Mouse (Mus musculus) midbrain, embryonic 11.5 days (tissue): ENCODE data around the gene Hs2st1. TPM values are rescaled to one million over a fixed set of nuclear protein-coding genes. Genes with fewer than 3 reads are reported as not detected.

ENCODE experiments used
- ATAC-seq: fragments of 200-750 bp; cut with Nextera tagmentation; 2 replicates; pipeline ENCODE4 v1.8.0; 2017; ENCODE audit warnings: moderate TSS enrichment, moderate library complexity; ENCODE audit not compliant: low FRiP score
- DNase-seq: peaks from one replicate; pipeline ENCODE4 v3.0.0; 2015; ENCODE audit warnings: low spot score; ENCODE audit errors: missing footprints
- H3K27ac ChIP-seq: fragments of 300-500 bp; sonication (generic); 2 replicates; pipeline ENCODE4 v1.5.1; 2014; ENCODE audit warnings: low read depth, low read length
- H3K27me3 ChIP-seq: fragments of 300-500 bp; sonication (generic); 2 replicates; pipeline ENCODE4 v1.6.1; 2014; ENCODE audit warnings: mild to moderate bottlenecking, low read length, moderate library complexity, mixed read lengths; ENCODE audit not compliant: control insufficient read depth, insufficient read depth
- H3K36me3 ChIP-seq: fragments of 300-500 bp; sonication (generic); 2 replicates; pipeline ENCODE4 v1.6.1; 2014; ENCODE audit warnings: mild to moderate bottlenecking, low read length, moderate library complexity, mixed read lengths; ENCODE audit not compliant: control insufficient read depth, insufficient read depth
- H3K4me1 ChIP-seq: fragments of 300-500 bp; sonication (generic); 2 replicates; pipeline ENCODE4 v1.6.1; 2014; ENCODE audit warnings: low read length; ENCODE audit not compliant: control insufficient read depth, insufficient read depth
- H3K4me2 ChIP-seq: fragments of 300-500 bp; sonication (generic); 2 replicates; pipeline ENCODE4 v1.6.1; 2014; ENCODE audit warnings: mild to moderate bottlenecking, moderate library complexity
- H3K4me3 ChIP-seq: fragments of 300-500 bp; sonication (generic); 2 replicates; pipeline ENCODE4 v1.5.1; 2014; ENCODE audit warnings: low read depth, low read length
- H3K9ac ChIP-seq: fragments of 300-500 bp; sonication (generic); 2 replicates; pipeline ENCODE4 v1.6.1; 2014; ENCODE audit warnings: low read length
- H3K9me3 ChIP-seq: fragments of 300-500 bp; sonication (generic); 2 replicates; pipeline ENCODE4 v1.6.1; 2016; ENCODE audit warnings: low read length; ENCODE audit not compliant: control insufficient read depth
- WGBS: fragments of 180-500 bp; shearing (Covaris S2); extraction: QIAGEN DNeasy Blood & Tissue Kit; methylation state at CpG from one replicate; pipeline ENCODE4 v1.1.7; 2014; 5-methylcytosine and 5-hydroxymethylcytosine counted together
- polyA plus RNA-seq: library from polyadenylated mRNA; unstranded; fragments of >200 nt; fragmentation: Nextera tagmentation; extraction: Ambion mirVana; gene quantifications from 2 replicates; pipeline ENCODE4 v1.2.1, GENCODE M21; 2014

The Hs2st1 gene
- 16.5 and 16.9 TPM in 2 replicates for polyA plus RNA-seq

DNA sequence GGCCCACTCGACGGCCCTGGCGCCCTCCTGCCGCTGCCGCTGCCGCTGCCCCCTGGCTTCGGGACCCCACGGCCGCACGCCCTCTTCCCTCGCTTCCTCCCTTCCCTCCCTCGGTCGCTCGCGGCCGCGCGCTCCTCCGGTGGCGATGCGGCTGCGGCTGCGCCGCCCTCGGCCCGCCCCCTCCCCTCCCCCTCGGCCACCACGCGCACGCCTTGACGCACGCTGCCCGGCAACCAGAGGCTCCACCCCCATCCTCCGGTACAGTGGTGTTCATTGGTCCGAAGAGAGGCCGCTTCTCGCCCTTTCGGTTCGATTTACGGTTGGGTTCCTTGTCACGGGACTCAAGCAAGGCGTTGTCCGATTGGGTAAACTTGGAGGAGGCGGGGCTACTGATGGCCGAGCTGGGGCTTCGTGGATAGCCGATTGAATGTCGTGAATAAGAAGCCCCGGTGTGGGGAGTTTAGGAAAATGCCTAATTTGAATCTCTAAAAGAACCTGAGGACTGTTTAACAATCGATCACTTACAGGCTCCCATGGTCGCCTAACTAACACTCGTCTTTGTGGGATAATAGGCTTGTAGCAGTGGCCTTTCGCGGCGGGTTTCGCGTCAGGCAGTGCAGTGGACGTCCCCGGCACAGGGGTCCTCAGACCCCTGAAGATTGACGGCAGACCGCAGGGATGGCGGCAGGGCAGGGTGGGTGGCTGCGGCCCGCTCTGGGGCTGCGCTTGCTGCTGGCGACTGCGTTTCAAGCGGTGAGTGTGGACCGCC lies at the start of gene Hs2st1, which contains the start of gene Selenof:
Gene Hs2st1, minus strand, starts transcription at position 135 of the 769 bp plus-strand sequence.
Gene Selenof, plus strand, starts transcription at position 258 of the 769 bp plus-strand sequence.
- Histone ChIP-seq H3K27ac (peak within 1 kb of the TSS; percentile 90), H3K27me3 (no peaks in the 10 kb centered on the region), H3K9ac (peak within 1 kb of the TSS; percentile 90), H3K4me3 (peak within 1 kb of the TSS; percentile 74), H3K36me3 (no peaks in the 10 kb centered on the region), H3K4me2 (peak within 1 kb of the TSS; percentile 94), H3K4me1 (peaks cover 16% of the 10 kb centered on the region), H3K9me3 (no peaks in the 10 kb centered on the region)
- WGBS, result under 1% methylated on average over 63 of the region's 69 CpGs
- ATAC-seq (peak; percentile 98), DNase-seq (peak; percentile 99)

GRCm38 (mm10) chr3:144617633-144618180 lies 47.7 kb upstream of the Hs2st1 start:
- DNase-seq (no peak), ATAC-seq (no peak)
- no peaks in the 10 kb centered on the region; the same call in 1 of the 2 replicates for H3K9me3 ChIP-seq
- H3K27me3 ChIP-seq, result no peaks in the 10 kb centered on the region
- WGBS, result 91% methylated on average over 10 of the region's 10 CpGs
- H3K4me2 ChIP-seq, result no peak overlapping the region
- no peak overlapping the region for H3K9ac ChIP-seq
- no peaks in the 10 kb centered on the region for H3K36me3 ChIP-seq
- H3K4me1 ChIP-seq, result no peaks in the 10 kb centered on the region
- H3K4me3 ChIP-seq, result no peak overlapping the region
- H3K27ac ChIP-seq, result no peak overlapping the region

- H3K9ac ChIP-seq, result no peak overlapping the region
- peak; percentile 97 for ATAC-seq
- no peak overlapping the region for H3K4me3 ChIP-seq
- no peaks in the 10 kb centered on the region; the same call in 1 of the 2 replicates for H3K9me3 ChIP-seq
- DNase-seq, result peak; percentile 97
- H3K36me3 ChIP-seq, result no peaks in the 10 kb centered on the region
- no peaks in the 10 kb centered on the region for H3K27me3 ChIP-seq
- 60% methylated on average over 8 of the region's 8 CpGs for WGBS
- no peak overlapping the region for H3K27ac ChIP-seq
- no peak overlapping the region for H3K4me2 ChIP-seq
- no peaks in the 10 kb centered on the region for H3K4me1 ChIP-seq
Measured at GRCm38 (mm10) chr3:144616654-144617425, 46.9 kb upstream of the Hs2st1 start.

DNA sequence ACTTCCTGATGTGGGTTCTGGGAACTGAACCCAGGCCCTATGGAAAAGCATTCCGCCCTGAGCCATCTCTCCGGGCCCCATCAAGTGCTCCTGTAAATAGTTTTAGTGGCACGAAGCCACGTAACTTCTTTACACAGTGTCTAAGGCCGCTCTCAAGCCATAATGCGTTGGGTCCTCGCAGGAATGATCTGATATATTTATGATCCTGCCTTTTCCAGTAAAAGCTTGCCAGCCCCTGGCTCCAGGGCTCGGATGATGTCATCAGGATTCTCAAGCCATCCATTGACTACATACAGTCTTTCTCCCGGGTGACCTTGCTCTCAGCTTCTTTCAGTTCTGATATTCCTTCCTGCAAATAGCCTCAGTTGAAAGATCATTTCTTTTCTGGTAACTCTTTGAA lies 45.5 kb upstream of the Hs2st1 start:
- H3K27me3 ChIP-seq, result no peaks in the 10 kb centered on the region
- H3K4me2 ChIP-seq, result no peak overlapping the region
- H3K4me3 ChIP-seq, result no peak overlapping the region
- 95% methylated on average over 9 of the region's 9 CpGs for WGBS
- no peak for ATAC-seq
- H3K9ac ChIP-seq, result no peak overlapping the region
- H3K4me1 ChIP-seq, result no peaks in the 10 kb centered on the region
- no peaks in the 10 kb centered on the region; the same call in 1 of the 2 replicates for H3K9me3 ChIP-seq
- no peaks in the 10 kb centered on the region for H3K36me3 ChIP-seq
- DNase-seq, result peak; percentile 31
- H3K27ac ChIP-seq, result no peak overlapping the region

- Histone ChIP-seq H3K9me3 (no peaks in the 10 kb centered on the region; the same call in 1 of the 2 replicates), H3K4me3 (no peak overlapping the region), H3K9ac (no peak overlapping the region), H3K36me3 (no peaks in the 10 kb centered on the region), H3K27ac (no peak overlapping the region), H3K4me1 (no peaks in the 10 kb centered on the region), H3K4me2 (no peak overlapping the region), H3K27me3 (no peaks in the 10 kb centered on the region)
- DNase-seq, result peak; percentile 80
- no peak for ATAC-seq
- 82% methylated on average over 10 of the region's 10 CpGs for WGBS
Measured at GRCm38 (mm10) chr3:144614698-144615097, 44.7 kb upstream of the Hs2st1 start.

DNA sequence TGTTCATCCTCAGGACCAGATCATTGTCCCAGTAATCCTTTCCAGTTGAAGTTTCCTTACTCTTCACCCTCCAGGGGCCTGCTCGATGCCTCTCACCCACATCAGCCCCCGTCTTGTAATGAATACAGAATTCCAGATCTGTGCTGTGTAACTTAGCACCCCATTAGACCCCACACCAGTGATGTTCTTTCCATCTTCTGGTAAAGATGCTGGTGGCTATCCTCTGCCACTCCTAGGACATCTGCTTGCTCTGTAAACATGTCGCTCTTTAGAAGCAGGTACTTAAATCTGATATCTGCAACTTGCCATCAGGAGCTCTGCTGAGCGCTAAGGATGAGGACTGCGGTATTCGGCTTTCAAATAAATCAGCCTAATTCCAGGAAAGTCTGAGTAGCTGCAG lies 44.3 kb upstream of the Hs2st1 start:
- DNase-seq (peak; percentile 45), ATAC-seq (no peak)
- Histone ChIP-seq H3K4me3 (no peak overlapping the region), H3K9me3 (no peaks in the 10 kb centered on the region; the same call in 1 of the 2 replicates), H3K4me2 (no peak overlapping the region), H3K4me1 (no peaks in the 10 kb centered on the region), H3K36me3 (no peaks in the 10 kb centered on the region), H3K27me3 (no peaks in the 10 kb centered on the region), H3K9ac (no peak overlapping the region), H3K27ac (no peak overlapping the region)
- 87% methylated on average over 6 of the region's 6 CpGs for WGBS

- H3K36me3 ChIP-seq, result no peaks in the 10 kb centered on the region
- no peaks in the 10 kb centered on the region for H3K4me1 ChIP-seq
- H3K27ac ChIP-seq, result no peak overlapping the region
- no peak overlapping the region for H3K9ac ChIP-seq
- no peaks in the 10 kb centered on the region for H3K27me3 ChIP-seq
- WGBS, result 82% methylated on average over 6 of the region's 6 CpGs
- no peaks in the 10 kb centered on the region for H3K9me3 ChIP-seq
- no peak overlapping the region for H3K4me2 ChIP-seq
- H3K4me3 ChIP-seq, result no peak overlapping the region
- ATAC-seq (no peak), DNase-seq (peak; percentile 76)
Measured at GRCm38 (mm10) chr3:144612382-144612781, 42.4 kb upstream of the Hs2st1 start.

DNA sequence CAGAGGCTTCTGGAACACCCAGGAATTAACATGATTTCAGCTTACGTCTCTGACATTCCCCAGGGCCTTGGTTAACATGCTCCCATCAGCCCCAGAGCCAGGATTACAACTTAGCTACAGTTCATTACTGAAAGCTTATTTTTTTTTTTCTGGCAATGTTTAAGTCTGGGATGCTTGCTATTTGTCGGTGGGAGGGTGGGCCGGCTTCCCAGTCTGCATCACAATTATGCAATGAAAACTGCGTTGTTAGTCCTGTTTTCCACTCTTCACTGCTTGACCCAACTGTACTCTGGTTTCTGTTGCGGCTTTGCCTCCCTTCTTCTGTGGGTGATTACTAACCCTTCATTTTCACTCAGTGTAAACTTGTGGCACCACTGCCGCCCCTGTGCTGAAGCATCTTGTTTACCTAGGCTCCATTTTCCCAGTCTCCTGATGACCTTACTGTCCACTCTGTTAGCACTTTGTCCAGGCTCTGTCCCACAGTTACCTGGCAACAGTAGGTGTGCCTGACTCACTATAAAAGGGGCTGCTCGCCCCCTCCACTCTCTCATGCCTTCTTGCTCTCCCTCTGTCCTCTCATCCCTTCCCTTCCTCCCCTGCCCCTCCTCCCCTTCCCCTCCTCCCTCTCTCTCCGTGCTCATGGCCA lies 41.8 kb upstream of the Hs2st1 start:
- H3K27ac ChIP-seq, result no peak overlapping the region
- DNase-seq (peak; percentile 64), ATAC-seq (0 out of 2 replicates have a peak, but pooled peaks have one; percentile 17)
- H3K9ac ChIP-seq, result no peak overlapping the region
- no peaks in the 10 kb centered on the region for H3K9me3 ChIP-seq
- no peak overlapping the region for H3K4me3 ChIP-seq
- no peak overlapping the region for H3K4me2 ChIP-seq
- WGBS, result 59% methylated on average over 8 of the region's 8 CpGs
- H3K36me3 ChIP-seq, result no peaks in the 10 kb centered on the region
- no peaks in the 10 kb centered on the region for H3K27me3 ChIP-seq
- no peaks in the 10 kb centered on the region for H3K4me1 ChIP-seq
